Mouse (Mus musculus): ENCODE data around the gene Cd300e.

Gene Cd300e

DNA sequence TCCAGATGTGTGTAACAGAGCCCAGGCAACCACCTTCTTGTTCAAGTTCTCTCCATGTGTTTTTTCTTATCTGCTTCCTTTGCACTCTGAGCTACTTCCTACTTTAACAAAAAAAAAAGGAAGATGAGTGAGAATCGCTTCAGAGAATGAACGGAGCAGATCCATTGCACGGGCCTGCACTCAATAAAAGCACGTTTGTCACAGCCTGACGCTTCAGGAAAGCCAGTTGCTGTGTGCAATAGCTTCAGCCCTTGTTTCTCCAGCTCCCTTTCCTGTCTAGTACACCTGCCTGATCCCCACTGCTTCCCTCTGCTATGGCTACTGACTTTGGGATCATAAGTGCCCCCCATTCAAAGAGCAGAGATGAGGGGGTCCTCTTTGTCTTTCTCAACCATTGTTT lies at the start of gene Cd300e:
TSS of gene Cd300e (minus strand) at position 101 of the 400 bp plus-strand sequence.
- no peak for DNase-seq

DNA sequence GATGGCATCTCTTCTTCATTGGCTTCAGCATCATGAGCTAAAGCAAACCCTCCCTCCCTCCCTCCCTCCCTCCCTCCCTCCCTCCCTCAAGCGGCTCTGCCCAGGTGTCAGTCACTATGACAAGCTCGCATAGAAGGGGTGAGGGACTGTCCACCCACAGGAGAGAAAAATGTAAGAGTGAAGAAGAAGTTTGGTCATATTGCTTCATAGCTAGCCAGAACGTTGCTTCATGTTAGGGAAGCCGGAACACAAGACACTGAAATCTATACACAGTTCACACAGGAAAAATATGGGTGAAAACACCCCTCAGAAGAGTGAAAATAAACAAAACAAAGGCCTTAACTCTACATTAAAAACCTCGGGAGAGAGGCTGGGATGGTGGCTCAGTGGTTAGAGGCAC lies 48.3 kb upstream of the Cd300e start:
- no peak for DNase-seq

DNA sequence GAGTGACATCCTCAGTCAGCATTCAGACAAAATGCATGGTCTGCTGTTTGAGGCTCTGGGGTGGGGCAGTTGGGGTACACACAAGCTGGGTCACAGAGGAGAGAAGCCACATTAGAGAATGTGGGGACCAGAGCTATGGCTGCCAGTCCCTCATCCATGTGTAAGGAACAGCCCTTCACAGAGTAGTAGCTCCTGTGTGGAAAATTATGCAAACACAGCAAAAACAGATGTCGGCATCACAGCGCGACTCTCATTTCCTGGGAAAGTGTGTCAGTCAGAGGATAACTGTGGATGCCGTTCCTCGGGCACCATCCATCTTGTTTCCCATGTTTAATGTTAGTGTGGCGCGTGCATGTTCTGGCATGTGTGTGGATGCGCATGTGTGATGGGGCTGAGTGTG lies 46.2 kb upstream of the Cd300e start:
- no peak for DNase-seq

DNA sequence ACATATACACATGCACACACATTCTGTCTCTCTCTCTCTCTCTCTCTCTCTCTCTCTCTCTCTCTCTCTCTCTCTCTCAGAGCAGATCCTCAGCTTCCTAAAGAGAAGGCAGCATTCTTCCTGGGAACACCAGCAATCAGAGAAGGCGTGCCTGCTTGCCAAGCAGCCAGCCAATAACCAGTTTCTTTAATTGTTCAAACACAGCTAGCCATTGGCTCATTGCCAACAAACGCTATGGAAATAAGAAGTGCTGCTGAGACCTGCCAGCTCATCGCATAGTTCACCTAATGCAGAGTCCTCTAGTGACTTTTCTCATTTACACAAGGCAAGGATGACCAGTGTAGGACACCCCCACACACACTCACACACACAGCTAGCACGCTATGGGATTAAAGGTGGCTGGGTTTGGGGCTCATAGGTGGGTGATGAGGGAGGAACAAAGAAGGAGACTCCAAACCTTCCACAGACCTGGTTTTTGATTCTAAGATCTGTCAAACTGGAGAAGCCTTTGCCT lies 45.5 kb upstream of the Cd300e start:
- no peak for DNase-seq

DNA sequence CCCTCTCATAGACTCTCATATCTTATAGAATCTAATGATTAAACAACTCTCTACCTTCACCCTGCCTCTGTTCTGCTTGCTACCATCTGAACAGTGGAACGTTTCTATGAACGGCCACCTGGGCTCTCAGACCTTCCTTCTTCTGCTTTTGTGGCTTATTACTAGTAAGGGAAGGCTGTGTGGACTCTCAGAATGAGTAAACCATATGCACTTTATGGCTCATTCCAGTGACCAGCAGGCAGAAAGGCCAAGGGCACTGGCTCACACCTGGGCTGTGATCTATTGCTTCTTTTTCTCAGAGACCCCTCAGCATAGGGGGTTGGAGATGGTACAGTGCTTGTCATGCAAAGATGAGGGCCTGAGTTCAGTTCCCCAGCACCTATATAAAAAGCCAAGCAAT lies 44.7 kb upstream of the Cd300e start:
- no peak for DNase-seq

DNA sequence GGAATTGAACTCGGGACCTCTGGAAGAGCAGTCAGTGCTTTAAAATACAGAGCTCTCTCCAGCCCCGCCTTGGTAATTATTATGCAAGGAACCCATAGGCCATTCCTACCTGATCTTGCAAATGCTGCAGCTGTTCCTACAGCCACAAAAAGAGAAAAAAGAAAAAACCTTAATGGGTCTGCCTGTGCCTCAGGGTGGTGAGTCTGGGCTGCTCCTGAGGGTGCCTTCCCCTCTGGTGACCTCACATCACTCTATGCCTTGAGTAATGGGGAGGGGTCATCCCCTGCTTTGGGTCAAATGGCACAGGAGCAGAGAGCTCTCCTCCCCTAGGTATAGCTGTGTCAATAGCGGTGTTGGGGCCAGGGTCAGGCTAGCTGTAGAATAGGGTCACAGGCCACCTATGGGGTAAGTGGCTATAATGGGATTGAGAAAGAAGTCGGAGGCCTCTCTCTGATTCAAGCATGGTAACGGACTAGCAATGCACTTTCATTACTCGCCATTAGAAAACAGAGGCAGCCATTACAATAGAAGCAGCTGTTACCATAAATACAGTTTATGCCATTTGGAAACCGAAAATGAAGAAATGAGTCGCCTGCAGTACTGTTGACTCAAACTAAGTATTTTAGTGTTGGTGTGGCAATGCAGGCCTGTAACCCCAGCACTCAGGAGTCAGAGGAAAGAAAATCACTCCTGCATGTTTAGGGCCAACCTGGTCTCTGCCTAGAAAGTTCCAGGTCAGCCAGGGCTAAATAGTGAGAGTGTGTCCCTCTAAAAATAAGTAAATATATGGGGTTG lies 43.0 kb upstream of the Cd300e start:
- no peak for DNase-seq

DNA sequence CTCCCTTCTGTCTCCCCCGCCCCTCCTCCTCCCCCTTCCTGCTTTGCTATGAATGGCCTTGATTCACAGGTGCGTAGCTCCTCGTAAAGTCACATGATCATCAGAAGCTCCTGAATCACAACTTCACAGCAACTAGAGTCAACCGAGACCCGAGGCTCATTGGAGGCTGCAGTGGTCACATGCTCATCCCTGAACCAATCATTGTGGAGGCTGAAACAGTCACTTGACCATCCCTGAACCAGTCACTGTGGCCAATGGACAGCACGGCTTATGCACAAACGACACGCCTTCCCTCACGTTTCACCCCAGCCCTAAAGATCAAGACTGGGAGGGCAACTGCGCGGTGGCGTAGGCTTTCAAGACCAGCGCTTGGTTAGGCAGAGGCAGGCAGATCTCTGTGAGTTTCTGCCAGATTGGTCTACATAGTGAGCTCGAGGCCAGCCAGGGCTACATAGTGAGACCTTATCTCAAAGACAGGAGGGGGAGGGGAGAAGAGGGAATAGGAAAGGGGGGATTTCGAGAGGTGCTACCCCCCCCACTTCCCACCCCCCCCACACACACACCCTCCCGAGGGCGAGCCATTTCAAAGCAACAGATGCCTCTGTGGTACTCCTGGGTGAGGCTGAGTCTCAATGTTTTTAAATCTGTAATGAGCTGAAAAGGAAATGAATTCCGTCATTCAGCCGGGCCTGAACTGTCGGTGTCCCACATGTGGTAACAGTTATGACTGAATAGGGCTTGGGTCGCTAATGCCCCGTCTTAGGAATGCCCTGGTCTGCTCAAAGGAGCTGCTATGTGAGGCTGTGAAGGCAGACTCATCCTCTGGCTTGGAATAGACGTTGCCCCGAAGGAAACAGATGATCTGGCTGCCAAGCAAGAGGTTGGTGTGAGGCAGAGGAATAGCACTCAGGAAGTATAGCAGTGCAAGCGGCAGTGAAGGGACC lies 41.8 kb upstream of the Cd300e start:
- DNase-seq, result no peak

DNA sequence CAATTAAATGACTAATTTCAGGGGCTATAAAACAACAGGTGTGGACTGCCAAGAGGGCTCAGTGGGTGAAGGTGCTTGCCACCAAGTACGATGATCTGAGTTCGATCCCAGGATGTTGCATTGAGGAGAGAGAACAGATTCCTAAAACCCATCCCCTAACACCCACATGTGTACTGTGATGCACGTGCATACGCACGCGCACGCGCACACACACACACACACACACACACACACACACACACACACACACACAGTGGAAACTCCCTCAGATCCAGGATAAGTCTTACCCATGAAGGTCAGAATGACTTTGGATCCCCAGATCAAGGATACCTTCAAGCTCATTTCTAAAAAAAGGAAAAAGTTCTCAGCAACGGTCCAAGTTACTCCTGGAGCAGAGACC lies 40.1 kb upstream of the Cd300e start:
- DNase-seq, result no peak

DNA sequence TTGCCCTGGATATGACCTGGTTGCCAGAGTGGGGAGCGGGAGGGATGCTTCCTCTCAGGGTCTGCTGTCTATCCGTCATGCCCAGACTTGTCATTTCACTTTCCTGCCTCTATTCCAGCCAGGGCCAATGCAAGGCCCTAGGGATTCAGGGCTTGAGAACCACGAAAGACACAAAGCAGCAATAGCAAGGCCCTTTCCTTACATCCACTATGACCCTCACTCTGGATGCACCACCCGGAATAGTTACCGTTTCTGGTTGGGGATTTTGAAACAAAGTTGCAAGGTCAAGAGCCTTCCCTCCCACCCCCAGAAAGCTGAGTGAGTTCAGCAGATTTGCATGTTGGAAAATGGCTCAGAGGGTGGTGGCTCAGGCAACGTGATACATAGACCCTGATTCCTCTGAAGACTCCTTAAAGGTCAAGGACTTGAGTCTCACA lies 39.7 kb upstream of the Cd300e start:
- no peak for DNase-seq

DNA sequence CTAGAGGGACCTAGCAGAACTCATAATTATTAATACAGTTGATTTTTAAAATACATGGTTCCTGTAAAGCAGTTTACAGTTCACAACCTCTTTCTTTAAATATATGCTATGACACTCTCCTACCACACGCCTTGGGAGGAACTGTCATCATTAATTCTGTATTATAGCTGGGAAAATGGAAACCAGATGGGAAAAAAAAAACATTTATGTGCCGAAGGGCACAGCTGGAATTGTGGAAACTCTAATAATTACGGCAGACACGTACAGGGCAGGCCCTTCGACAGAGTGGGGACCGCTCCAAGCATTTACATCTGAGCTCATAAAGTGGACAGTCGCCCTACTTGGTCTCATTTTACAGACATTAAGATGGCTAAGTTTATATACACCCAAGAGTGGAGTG lies 38.8 kb upstream of the Cd300e start:
- DNase-seq, result no peak

DNA sequence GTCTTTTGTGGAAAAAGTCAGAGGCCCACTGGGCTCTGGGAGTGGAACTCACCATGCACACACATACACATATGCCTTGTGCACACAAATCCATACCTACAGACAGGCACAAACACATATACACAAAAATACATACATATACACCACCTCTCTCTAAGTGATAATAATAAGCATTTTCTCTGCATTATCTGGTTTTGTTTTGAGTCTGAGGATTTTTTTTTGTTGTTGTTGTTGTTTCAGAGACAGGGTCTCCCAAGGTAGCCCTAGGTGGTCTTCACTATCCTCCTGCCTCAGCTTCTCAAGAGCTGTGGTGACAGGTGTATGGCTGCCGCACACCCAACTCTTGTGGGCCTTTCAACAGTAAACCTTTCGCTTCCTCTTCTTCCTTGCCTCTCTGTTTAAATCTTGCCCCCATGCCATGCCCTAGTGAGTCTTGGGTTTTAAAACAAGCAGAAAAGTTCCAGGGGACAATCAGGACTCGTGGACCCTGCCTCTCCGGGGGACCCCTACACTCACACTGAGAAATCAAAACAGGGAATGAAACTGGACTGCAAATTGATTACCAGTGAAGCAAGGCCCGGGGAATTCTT lies 38.1 kb upstream of the Cd300e start:
- no peak for DNase-seq

DNA sequence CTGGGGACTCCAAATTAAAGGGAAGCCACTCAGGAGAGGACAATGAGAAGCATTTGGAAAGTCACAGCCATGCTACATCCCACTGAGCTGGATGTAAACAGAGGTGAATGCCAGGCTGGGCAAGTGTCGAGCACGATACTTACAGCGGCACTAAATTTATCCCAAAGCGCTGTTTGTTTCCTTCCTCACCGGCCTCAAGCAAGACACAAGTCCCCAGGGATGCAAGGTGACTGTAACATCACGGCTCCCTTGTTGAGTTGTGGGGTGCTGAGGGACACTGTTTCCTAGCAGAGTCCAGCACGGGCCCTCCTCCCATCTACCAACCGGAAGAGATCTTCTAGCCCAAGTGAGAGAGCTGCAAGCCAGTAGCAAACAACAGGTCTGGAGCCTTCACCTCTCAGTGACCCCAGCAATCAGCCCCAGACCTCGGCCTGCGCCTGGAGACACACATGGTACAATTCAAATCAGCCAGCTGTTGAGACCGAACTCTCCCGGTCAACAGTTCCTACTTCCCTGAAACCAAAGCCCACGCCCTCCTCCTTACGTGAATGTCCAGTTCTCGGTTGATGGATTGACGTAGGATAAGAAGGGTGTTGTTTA lies 37.4 kb upstream of the Cd300e start:
- no peak for DNase-seq

DNA sequence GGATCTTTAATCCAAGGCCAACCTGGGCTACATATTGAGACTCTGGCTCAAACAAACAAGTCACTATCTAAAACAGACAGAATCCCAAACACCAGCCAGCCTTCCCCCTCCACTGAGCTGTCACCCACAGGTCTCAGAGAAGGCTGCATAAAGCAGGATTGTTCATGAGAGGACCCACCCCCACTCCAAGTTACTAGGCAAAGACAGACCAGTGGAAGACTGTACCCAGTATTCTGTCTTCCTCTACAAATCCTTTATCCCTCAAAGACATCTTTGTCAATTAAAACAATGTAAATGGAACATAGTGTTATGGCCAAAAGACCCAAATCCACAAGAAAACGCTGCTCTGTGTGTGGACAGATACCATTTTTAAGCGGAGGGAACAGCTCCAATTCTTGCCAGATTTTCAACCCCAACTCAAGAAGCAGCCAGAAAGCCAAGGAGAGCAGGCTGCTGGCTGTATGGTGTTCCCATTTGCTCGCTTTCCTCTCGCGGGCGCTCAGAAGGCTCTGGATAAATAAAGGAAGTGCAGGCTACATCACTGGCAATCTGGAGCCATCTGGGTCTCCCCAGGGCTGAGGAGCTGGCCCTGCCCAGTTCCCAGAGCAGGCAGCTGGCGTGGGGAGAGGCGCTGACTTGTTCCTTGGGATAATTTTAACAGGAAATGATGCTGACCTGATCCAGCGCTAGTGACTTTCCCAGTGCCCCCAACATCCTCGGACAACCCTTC lies 36.4 kb upstream of the Cd300e start:
- no peak for DNase-seq

DNA sequence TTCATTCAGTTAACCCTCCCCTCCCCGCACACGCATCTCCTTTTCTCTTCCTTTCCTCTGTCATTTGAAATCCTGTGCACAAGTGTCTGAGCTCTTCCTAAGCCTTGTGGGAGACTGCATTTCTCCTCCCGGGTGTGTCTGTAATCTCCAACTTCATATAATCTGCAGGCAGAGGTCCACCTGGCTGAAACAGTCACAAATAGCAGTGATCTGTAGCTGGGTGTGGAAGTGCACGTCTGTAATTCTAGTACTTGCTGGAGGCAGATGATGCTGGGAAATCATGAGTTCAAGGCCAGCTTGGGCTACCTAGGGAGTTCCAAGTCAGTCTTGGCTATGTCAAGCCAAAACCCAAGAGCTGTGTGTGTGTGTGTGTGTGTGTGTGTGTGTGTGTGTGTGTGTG lies 30.2 kb upstream of the Cd300e start:
- DNase-seq, result no peak

DNA sequence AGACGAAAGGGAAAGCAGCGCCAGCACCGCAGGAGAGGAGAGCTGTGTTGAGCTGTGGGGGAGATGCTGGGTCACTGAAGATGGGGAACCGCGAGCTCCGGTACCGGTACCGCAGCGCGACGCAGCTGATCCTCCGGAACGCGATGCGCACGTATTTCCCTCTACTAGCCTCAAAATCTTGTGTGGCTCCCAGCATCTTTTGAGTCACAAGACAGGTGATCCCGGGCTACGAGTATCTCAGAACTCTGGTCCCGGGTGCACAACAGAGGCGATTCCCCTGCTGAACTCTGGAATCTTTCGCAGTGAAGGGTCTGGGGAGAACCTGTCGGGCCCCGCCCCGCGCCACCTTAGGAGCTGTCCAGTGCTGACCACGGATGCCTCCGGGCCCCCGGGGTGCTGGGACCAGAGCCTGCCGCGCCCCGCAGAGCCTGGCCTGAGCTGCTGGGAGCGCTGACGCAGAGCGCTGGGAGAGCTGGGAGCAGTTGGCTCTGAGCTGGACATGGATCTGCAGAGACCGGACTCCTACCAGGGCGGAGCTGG lies 29.5 kb upstream of the Cd300e start, which contains the start of gene Rab37:
TSS of gene Rab37 (plus strand) at position 70 of the 540 bp plus-strand sequence.
- peak; percentile 6 to 52 for DNase-seq

DNA sequence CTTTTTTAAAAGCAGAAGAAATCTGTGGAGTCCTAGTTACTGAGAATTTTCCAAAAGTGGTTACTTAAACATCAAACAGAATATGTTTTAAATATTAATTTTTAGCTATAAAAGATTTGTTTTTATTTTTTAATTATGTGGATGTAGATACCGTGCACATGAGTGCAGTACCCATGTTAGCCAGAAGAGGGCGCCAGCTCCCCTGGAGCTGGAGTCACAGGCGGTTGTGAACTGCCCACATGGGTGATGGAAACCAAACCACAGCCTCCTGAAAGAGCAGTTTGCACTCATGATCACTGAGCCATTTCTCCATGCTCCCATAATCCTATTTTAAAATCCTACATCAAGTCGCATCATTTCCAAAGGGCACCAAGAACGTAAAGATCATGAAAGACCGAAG lies 27.9 kb upstream of the Cd300e start:
- DNase-seq, result no peak

DNA sequence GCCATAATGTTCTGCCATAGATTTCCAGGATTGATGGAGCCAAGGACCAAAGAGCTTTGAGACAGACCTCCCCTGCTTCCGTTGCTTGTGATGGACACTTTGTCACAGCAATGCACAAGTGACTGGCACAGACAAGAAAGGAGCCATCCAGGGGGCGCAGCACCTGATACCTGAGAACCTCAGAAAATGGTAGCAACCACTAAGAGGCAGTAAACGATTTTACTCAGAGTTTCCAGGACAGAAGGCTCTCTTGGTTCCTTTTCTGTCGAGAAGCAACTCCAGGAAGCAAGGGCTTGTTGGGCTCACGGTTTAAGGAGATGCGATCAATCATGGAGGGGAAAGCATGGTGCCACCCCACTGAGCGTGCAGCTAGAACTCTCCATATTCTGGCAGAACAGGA lies 24.2 kb upstream of the Cd300e start:
- no peak for DNase-seq

DNA sequence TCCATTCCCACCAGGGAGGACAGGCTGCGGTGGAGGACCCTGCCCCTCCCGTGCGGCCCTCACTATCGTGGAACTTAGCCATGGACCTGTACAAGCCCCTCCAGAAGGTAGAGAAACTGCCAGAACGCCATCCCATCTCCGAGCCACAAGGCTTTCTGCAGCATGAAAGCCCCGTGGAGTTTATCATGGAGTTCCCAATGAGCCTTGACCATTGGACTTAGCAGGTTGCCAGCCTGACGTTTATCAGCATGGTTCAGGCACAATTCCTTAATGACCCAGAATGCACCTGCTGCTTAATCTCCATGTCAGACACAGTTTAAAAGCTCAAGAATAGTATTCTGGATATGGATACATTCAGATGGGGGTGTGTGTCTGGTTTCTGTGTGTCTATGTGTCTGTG lies 23.1 kb upstream of the Cd300e start:
- no peak for DNase-seq

DNA sequence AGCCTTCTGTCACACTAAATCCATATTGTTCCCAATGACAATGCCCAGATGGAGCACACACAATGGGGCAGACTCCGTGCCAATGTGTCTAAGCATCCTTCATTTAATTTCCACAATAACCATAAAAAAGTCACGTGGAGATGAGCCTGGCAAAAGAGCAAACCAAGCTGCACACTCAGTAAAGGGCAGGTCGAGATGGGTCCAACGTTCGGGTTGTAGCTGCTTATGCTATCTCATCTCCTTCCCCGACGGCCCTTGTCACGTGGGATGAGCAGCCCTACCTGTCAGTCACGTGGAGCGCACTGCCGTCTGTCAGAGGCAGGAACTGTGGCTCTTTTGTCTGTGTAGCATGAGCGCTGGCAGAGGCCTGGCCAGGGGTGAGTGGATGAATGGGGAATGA lies 22.6 kb upstream of the Cd300e start:
- no peak for DNase-seq

DNA sequence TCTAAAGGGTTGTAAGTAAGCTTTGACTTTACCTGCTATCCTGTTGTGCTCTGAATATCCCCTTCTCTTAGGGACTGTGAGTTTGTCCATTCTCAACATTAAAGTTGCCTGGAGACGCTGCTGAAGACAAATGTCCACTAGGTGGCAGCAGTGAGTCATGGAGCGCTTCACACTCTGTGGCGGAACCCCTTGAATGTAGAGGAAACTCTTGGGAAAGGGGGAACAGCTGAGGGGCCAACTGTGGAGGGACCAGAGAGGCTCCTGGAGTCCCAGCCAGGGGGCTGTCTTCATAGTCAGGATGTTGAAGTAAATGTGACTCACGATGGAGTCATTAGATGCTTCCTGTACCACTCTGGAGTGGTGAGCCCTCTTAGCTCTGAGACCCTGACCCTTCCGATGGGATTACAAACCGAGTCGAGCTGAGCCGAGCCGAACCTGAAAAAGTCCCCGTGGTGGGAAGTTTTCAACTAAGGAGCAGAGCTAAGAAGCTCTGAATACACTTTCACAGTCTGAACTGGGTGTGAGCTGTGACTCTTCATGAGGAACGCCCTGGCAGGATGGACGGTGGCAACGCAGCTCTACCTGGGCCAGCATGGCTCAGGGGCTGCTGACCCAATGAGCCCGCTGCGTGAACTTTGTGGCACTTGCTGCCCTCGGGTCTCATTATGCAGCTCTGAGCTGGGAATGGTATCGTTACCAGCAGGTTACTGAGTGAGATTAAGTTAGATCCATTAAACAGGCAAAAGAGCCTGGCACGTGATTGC lies 21.6 kb upstream of the Cd300e start:
- DNase-seq, result peak; percentile 68 to 84

DNA sequence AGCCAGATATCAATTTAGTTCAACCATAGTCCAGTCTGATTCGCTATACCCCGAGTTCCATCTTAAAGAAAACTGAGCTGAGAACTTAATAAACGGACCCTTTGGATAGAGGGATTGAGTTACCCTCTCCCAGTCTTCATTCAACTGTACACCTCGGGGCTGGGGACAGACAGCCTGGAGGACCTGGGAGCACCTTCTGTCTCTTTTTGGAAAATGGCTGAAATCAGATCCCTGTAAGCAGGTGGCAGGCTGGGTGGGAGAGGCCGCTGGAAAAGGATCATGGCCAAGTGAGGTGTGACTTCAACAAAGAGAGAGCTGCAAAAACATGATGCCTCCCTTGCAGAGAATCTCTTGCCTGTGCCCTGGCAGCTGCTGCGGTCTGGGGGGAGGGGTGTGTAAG lies 20.2 kb upstream of the Cd300e start:
- no peak for DNase-seq
